Mouse (Mus musculus): Measurements from ENCODE around the gene Usp7. TPM values are rescaled to one million over a fixed set of nuclear protein-coding genes. Genes with fewer than 3 reads are reported as not detected.

Gene Usp7
- polyA plus RNA-seq, 2 experiments = 35.5 to 57.5 TPM

DNA sequence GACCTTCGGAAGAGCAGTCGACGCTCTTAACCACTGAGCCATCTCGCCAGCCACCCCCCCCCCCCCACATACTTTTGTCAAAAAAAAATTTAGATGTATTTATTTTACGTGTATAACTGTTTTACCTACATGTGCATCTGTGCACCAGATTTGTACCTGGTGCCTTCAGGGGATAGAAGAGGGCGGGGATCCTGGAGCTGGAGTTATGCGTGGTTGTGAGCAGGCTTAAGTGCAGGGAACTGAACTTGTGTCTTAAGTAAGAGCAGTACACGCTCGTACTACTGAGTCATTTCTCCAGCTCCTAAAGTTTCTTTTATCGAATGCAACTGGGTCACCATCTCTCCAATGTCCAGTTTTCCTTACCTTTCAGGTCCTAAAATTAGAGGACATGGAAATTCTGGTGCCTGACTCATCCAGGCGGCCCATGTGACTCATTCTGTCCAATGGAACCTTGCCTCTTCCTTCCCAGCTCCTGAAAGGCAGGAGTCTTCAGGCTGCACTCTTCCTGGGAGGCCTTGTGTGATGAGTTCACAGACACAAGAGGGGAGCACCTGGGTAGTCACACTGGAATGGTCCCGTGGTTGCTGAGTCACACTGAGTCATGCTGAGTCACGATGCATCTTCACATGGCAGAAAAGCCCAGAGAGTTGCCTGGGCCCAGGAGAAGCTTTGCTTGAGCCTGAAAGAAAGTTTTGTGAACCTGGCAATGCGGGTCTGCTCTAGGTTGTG, 18.5 kb upstream of the Usp7 start:
- no peaks in the 10 kb centered on the region for H3K9me3 ChIP-seq (ENCODE audit: control insufficient read depth, low read length)
- peaks cover 16 to 26% of the 10 kb centered on the region in 2 experiments for H3K4me1 ChIP-seq (replicated peaks; ENCODE audit: control insufficient read depth in 2 of 2, insufficient read depth in 2 of 2, low read length in 1 of 2)
- no peaks in the 10 kb centered on the region for H3K27me3 ChIP-seq (ENCODE audit: control insufficient read depth, insufficient read depth, low read length)
- H3K27ac ChIP-seq = peak overlapping the region; percentile 96
- peak overlapping the region; percentile 70 for H3K4me2 ChIP-seq (ENCODE audit: low read depth)
- no peaks in the 10 kb centered on the region for H3K36me3 ChIP-seq (replicated peaks; ENCODE audit: control insufficient read depth, insufficient read depth, low read depth)
- peak; percentile 89 for TF ChIP-seq EP300 (IDR thresholded peaks at IDR 0.05; ENCODE audit: low read depth)
- TF ChIP-seq CTCF (IDR thresholded peaks at IDR 0.05; ENCODE audit: low read depth) = peak; percentile 14; the same call in 1 of the 2 replicates
- H3K4me3 ChIP-seq (ENCODE audit: insufficient read depth in 1 of 2, low read depth in 2 of 2, low read length in 2 of 2) = peak overlapping the region; percentile 50 to 54
- DNase-seq (ENCODE audit: low read depth in 3 of 3, low spot score in 3 of 3) (peak; percentile 91 to 93 (median 93)), ATAC-seq (ENCODE audit: insufficient read depth) (peak; percentile 94)
- peak overlapping the region; percentile 75 for H3K9ac ChIP-seq (replicated peaks)
- WGBS (ENCODE audit: insufficient replicate concordance) = 72% methylated on average over 14 of the region's 14 CpGs

DNA sequence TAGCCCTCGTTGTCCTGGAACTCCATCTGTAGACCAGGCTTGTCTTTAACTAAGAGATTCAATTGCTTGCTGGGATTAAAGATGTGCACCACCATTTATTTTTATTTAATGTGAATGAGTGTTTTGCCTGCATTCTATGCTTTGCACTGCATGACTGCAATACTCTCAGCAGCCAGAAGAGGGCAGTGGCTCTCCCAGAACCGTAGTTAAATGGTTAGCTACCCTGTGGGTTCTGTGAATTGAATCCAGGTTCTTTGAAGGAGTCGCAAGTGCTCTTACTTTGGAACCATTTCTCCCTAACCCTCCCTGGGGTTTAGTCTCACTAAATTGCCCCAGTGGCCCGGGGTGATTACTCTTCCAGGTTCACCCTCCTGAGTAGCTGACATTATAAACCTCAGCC, 14.6 kb upstream of the Usp7 start:
- Histone ChIP-seq H3K36me3 (replicated peaks; ENCODE audit: control insufficient read depth, insufficient read depth, low read depth) (no peaks in the 10 kb centered on the region), H3K27me3 (ENCODE audit: control insufficient read depth, insufficient read depth, low read length) (no peaks in the 10 kb centered on the region), H3K9ac (replicated peaks) (no peak overlapping the region), H3K4me2 (ENCODE audit: low read depth) (no peak overlapping the region), H3K9me3 (ENCODE audit: control insufficient read depth, low read length) (no peaks in the 10 kb centered on the region), H3K27ac (no peak overlapping the region), H3K4me3 (ENCODE audit: insufficient read depth in 1 of 2, low read depth in 2 of 2, low read length in 2 of 2) (no peak overlapping the region), H3K4me1 (replicated peaks; ENCODE audit: control insufficient read depth in 2 of 2, insufficient read depth in 2 of 2, low read length in 1 of 2) (peaks cover 11 to 18% of the 10 kb centered on the region in 2 experiments)
- WGBS (ENCODE audit: insufficient replicate concordance) = 14% methylated on average over 4 of the region's 4 CpGs
- ATAC-seq (ENCODE audit: insufficient read depth) = no peak
- TF ChIP-seq EP300 (IDR thresholded peaks at IDR 0.05; ENCODE audit: low read depth) (no peak), CTCF (IDR thresholded peaks at IDR 0.05; ENCODE audit: low read depth) (peak; percentile 92)
- DNase-seq (ENCODE audit: low read depth in 3 of 3, low spot score in 3 of 3) = peak in 2 of 3 experiments; percentile 47 to 61

DNA sequence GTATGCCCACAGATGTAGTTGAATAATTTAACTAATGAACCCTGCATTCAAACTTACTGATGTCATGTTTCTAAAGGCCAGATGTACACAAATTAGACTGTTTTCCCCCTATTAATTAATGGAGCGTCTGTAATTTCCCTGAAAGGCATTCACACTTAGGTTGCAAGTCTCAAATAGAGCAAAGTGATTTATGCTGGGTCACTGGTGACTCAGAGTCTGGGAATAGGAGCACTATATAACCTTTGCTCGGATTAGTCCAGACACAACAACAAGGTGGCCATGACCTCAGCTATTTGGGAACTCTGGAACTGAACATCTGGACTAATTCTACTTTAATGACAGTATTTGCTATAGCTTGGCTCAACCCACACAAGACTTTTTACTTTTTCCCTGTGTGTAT, 3.8 kb upstream of the Usp7 start:
- ATAC-seq (ENCODE audit: insufficient read depth) (no peak), DNase-seq (ENCODE audit: low read depth in 3 of 3, low spot score in 3 of 3) (no peak)
- no peaks in the 10 kb centered on the region for H3K9me3 ChIP-seq (ENCODE audit: control insufficient read depth, low read length)
- no peaks in the 10 kb centered on the region for H3K27me3 ChIP-seq (ENCODE audit: control insufficient read depth, insufficient read depth, low read length)
- no peaks in the 10 kb centered on the region for H3K36me3 ChIP-seq (replicated peaks; ENCODE audit: control insufficient read depth, insufficient read depth, low read depth)
- H3K27ac ChIP-seq = no peak overlapping the region
- no peak overlapping the region for H3K9ac ChIP-seq (replicated peaks)
- H3K4me2 ChIP-seq (ENCODE audit: low read depth) = no peak overlapping the region
- WGBS (ENCODE audit: insufficient replicate concordance) = 56% methylated on average over 2 of the region's 2 CpGs
- H3K4me3 ChIP-seq (ENCODE audit: insufficient read depth in 1 of 2, low read depth in 2 of 2, low read length in 2 of 2) = no peak overlapping the region
- TF ChIP-seq EP300 (IDR thresholded peaks at IDR 0.05; ENCODE audit: low read depth) (no peak), CTCF (IDR thresholded peaks at IDR 0.05; ENCODE audit: low read depth) (no peak)
- no peaks in the 10 kb centered on the region for H3K4me1 ChIP-seq (replicated peaks; ENCODE audit: control insufficient read depth in 2 of 2, insufficient read depth in 2 of 2, low read length in 1 of 2)

DNA sequence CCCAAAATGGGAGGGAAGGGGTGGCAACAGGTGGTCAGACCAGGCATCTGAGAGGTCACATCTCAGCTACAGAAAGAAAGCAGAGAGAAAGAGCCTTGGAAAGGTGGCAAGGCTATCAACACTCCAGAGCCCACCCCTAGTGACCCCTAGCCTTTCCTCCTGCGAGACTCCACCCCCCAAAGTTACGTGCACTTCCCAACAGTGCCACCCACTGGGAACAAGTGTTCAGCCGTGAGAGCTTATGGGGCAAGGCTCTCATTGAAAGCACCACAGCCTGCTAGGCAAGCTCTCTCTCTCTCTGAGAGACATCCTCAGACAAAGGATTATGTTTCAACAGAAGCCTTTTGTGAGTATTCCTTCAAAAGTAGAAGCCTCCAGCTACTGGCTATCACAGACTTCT, 2.8 kb upstream of the Usp7 start:
- no peak for DNase-seq (ENCODE audit: low read depth in 3 of 3, low spot score in 3 of 3)
- H3K9ac ChIP-seq (replicated peaks) = no peak overlapping the region
- no peak for ATAC-seq (ENCODE audit: insufficient read depth)
- no peaks in the 10 kb centered on the region for H3K36me3 ChIP-seq (replicated peaks; ENCODE audit: control insufficient read depth, insufficient read depth, low read depth)
- H3K4me3 ChIP-seq (ENCODE audit: insufficient read depth in 1 of 2, low read depth in 2 of 2, low read length in 2 of 2) = no peak overlapping the region
- no peaks in the 10 kb centered on the region for H3K27me3 ChIP-seq (ENCODE audit: control insufficient read depth, insufficient read depth, low read length)
- TF ChIP-seq EP300 (IDR thresholded peaks at IDR 0.05; ENCODE audit: low read depth) (no peak), CTCF (IDR thresholded peaks at IDR 0.05; ENCODE audit: low read depth) (peak; percentile 63)
- H3K4me2 ChIP-seq (ENCODE audit: low read depth) = no peak overlapping the region
- 10% methylated on average over 3 of the region's 3 CpGs for WGBS (ENCODE audit: insufficient replicate concordance)
- no peak overlapping the region for H3K27ac ChIP-seq
- no peaks in the 10 kb centered on the region for H3K4me1 ChIP-seq (replicated peaks; ENCODE audit: control insufficient read depth in 2 of 2, insufficient read depth in 2 of 2, low read length in 1 of 2)
- H3K9me3 ChIP-seq (ENCODE audit: control insufficient read depth, low read length) = no peaks in the 10 kb centered on the region

DNA sequence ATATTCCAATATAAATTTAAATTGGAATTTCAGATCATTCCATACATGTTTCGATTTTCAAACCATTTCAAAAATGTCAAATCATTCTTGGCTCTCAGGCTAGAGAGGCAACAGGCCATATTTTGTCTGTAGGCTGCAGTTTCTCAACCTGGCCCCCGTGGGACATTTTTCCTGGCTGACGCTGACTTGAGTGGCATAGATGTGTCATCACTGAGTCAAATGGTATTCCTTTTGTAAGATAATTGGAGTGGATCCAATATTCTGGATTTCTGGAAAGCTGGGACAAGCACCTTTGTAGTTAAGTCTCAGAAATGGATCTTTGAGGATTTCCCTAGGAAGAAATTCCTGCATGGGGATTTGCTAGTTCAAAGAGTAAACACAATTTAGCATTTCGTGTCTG, 1.2 kb downstream of the Usp7 start:
- ATAC-seq (ENCODE audit: insufficient read depth) (no peak), DNase-seq (ENCODE audit: low read depth in 3 of 3, low spot score in 3 of 3) (no peak)
- WGBS (ENCODE audit: insufficient replicate concordance) = 66% methylated on average over 4 of the region's 4 CpGs
- H3K4me3 ChIP-seq (ENCODE audit: insufficient read depth in 1 of 2, low read depth in 2 of 2, low read length in 2 of 2) = no peak overlapping the region
- no peak overlapping the region for H3K4me2 ChIP-seq (ENCODE audit: low read depth)
- no peak for TF ChIP-seq CTCF (IDR thresholded peaks at IDR 0.05; ENCODE audit: low read depth)
- no peak for TF ChIP-seq EP300 (IDR thresholded peaks at IDR 0.05; ENCODE audit: low read depth)
- no peaks in the 10 kb centered on the region for H3K36me3 ChIP-seq (replicated peaks; ENCODE audit: control insufficient read depth, insufficient read depth, low read depth)
- no peak overlapping the region for H3K9ac ChIP-seq (replicated peaks)
- no peaks in the 10 kb centered on the region for H3K27me3 ChIP-seq (ENCODE audit: control insufficient read depth, insufficient read depth, low read length)
- no peaks in the 10 kb centered on the region for H3K9me3 ChIP-seq (ENCODE audit: control insufficient read depth, low read length)
- H3K4me1 ChIP-seq (replicated peaks; ENCODE audit: control insufficient read depth in 2 of 2, insufficient read depth in 2 of 2, low read length in 1 of 2) = no peaks in the 10 kb centered on the region
- no peak overlapping the region for H3K27ac ChIP-seq

Data from liver, embryonic 14.5 days (tissue).